Mouse (Mus musculus): ENCODE results near the gene Olfr728.

- TF ChIP-seq POLR2A (IDR thresholded peaks at IDR 0.05; ENCODE audit: control insufficient read depth, low read depth, low read length): no peak
- TF ChIP-seq CTCF (IDR thresholded peaks at IDR 0.05; ENCODE audit: control insufficient read depth, insufficient read depth, insufficient replicate concordance, low read depth, low read length): no peak
Measured at GRCm38 (mm10) chr14:50188098-50188497, 45.6 kb upstream of the Olfr728 start, which contains the start of gene Olfr730.

Data from testis, adult 2 months (tissue).